In genomic region chr13:98722296-98722695, GRCm38 (mm10) we compare ENCODE assay signal across 17 mouse cellular contexts. TPM values are rescaled to one million over a fixed set of nuclear protein-coding genes. Genes with fewer than 3 reads are reported as not detected.
"Had no signal": no experiment of that assay in that cellular context is flagged by ENCODE, and none has a peak within 500 bp of the region (broad histone marks: within the 10 kb centered on the region; RNA-seq: fewer than 3 reads in every experiment).

No protein-coding gene starts in this region.

- H3K4me2 ChIP-seq: limb, embryonic 15.5 days; midbrain, embryonic 15.5 days; neural tube, embryonic 12.5 days had no signal

- H3K9me3 ChIP-seq: limb, embryonic 15.5 days; midbrain, embryonic 10.5 days; midbrain, embryonic 15.5 days; neural tube, embryonic 12.5 days had no signal

- ATAC-seq: lung, postnatal 0 days; midbrain, embryonic 15.5 days had no signal

- H3K4me3 ChIP-seq: left cerebral cortex, adult 2 months; limb, embryonic 15.5 days; midbrain, embryonic 10.5 days; midbrain, embryonic 15.5 days; neural tube, embryonic 12.5 days had no signal

- DNase-seq: kidney, postnatal 25 days; lung, adult 2 months; lung, postnatal 36 days; thymus, adult 18-20 months; thymus, postnatal 14 days had no signal

- H3K27ac ChIP-seq: left cerebral cortex, adult 2 months; limb, embryonic 15.5 days; liver, embryonic 14.5 days; midbrain, embryonic 10.5 days; midbrain, embryonic 15.5 days; neural tube, embryonic 12.5 days had no signal

- H3K27me3 ChIP-seq: limb, embryonic 15.5 days; midbrain, embryonic 15.5 days; neural tube, embryonic 12.5 days had no signal

- H3K4me1 ChIP-seq: limb, embryonic 15.5 days; midbrain, embryonic 10.5 days; midbrain, embryonic 15.5 days; neural tube, embryonic 12.5 days had no signal

- H3K9ac ChIP-seq: limb, embryonic 15.5 days; liver, embryonic 14.5 days; midbrain, embryonic 15.5 days; neural tube, embryonic 12.5 days had no signal

RNA-seq across cellular contexts. Expression of gene Tmem171, which starts 27.7 kb away (rescaled TPM):
- total RNA-seq: left cerebral cortex, postnatal 25 days; megakaryocyte, adult 5-6 weeks; monocyte, adult 5-6 weeks; neutrophil, adult 5-6 weeks had no signal
- polyA plus RNA-seq: limb, embryonic 11.5 days; midbrain, embryonic 10.5 days; midbrain, embryonic 15.5 days; neural tube, embryonic 12.5 days had no signal
